Mouse (Mus musculus): Measurements from ENCODE around the gene Trmt10a.

Trmt10a gene

GRCm38 (mm10) chr3:138143315-138144059, at the start of gene Trmt10a:
Gene Trmt10a (plus strand): TSS chr3:138143448.
- peak; percentile 96 for DNase-seq (ENCODE audit: low spot score)

GRCm38 (mm10) chr3:138095301-138095700, 47.9 kb upstream of the Trmt10a start:
- DNase-seq (ENCODE audit: low spot score): no peak

- DNase-seq (ENCODE audit: low spot score): no peak
Observed at GRCm38 (mm10) chr3:138095718-138096117, 47.5 kb upstream of the Trmt10a start.

GRCm38 (mm10) chr3:138096263-138097028, 46.8 kb upstream of the Trmt10a start:
- no peak for DNase-seq (ENCODE audit: low spot score)

- no peak for DNase-seq (ENCODE audit: low spot score)
Observed at GRCm38 (mm10) chr3:138097718-138098117, 45.5 kb upstream of the Trmt10a start.

GRCm38 (mm10) chr3:138101936-138102335, 41.3 kb upstream of the Trmt10a start:
- DNase-seq (ENCODE audit: low spot score): no peak

- DNase-seq (ENCODE audit: low spot score): no peak
Observed at GRCm38 (mm10) chr3:138103690-138104089, 39.6 kb upstream of the Trmt10a start.

- no peak for DNase-seq (ENCODE audit: low spot score)
Observed at GRCm38 (mm10) chr3:138105056-138105455, 38.2 kb upstream of the Trmt10a start.

GRCm38 (mm10) chr3:138106887-138107286, 36.4 kb upstream of the Trmt10a start:
- DNase-seq (ENCODE audit: low spot score): no peak

- DNase-seq (ENCODE audit: low spot score): no peak
Observed at GRCm38 (mm10) chr3:138110910-138111782, 32.1 kb upstream of the Trmt10a start.

- no peak for DNase-seq (ENCODE audit: low spot score)
Observed at GRCm38 (mm10) chr3:138114106-138114505, 29.1 kb upstream of the Trmt10a start.

GRCm38 (mm10) chr3:138116871-138117270, 26.4 kb upstream of the Trmt10a start:
- DNase-seq (ENCODE audit: low spot score): no peak

GRCm38 (mm10) chr3:138118392-138118791, 24.9 kb upstream of the Trmt10a start:
- DNase-seq (ENCODE audit: low spot score): no peak

GRCm38 (mm10) chr3:138118831-138119230, 24.4 kb upstream of the Trmt10a start:
- no peak for DNase-seq (ENCODE audit: low spot score)

- DNase-seq (ENCODE audit: low spot score): no peak
Observed at GRCm38 (mm10) chr3:138119444-138120105, 23.7 kb upstream of the Trmt10a start.

- no peak for DNase-seq (ENCODE audit: low spot score)
Observed at GRCm38 (mm10) chr3:138121461-138121860, 21.8 kb upstream of the Trmt10a start.

GRCm38 (mm10) chr3:138123842-138124241, 19.4 kb upstream of the Trmt10a start:
- no peak for DNase-seq (ENCODE audit: low spot score)

GRCm38 (mm10) chr3:138129110-138129509, 14.1 kb upstream of the Trmt10a start:
- DNase-seq (ENCODE audit: low spot score): no peak

- no peak for DNase-seq (ENCODE audit: low spot score)
Observed at GRCm38 (mm10) chr3:138130692-138131091, 12.6 kb upstream of the Trmt10a start.

- DNase-seq (ENCODE audit: low spot score): no peak
Observed at GRCm38 (mm10) chr3:138131168-138131567, 12.1 kb upstream of the Trmt10a start.

GRCm38 (mm10) chr3:138133463-138133862, 9.8 kb upstream of the Trmt10a start:
- no peak for DNase-seq (ENCODE audit: low spot score)

- no peak for DNase-seq (ENCODE audit: low spot score)
Observed at GRCm38 (mm10) chr3:138133916-138134315, 9.3 kb upstream of the Trmt10a start.

All from ovary, postnatal 14 days (tissue).